Mouse (Mus musculus) thymus, adult 2 months (tissue): ENCODE results near the gene Catip.

Experiments used
- CTCF ChIP-seq: fragments of 200-500 bp; IDR thresholded peaks from 2 replicates; pipeline ENCODE4 v1.5.1; 2012; ENCODE audit warnings: mild to moderate bottlenecking, control low read depth, low read length, moderate library complexity, borderline replicate concordance; ENCODE audit not compliant: control insufficient read depth, poor library complexity, insufficient read depth; ENCODE audit errors: extremely low read depth
- POLR2A ChIP-seq: fragments of 200-500 bp; IDR thresholded peaks from 2 replicates; pipeline ENCODE4 v1.6.1; 2012; ENCODE audit warnings: mild to moderate bottlenecking, low read length, control low read depth, moderate library complexity; ENCODE audit not compliant: control insufficient read depth, poor library complexity, insufficient read depth; ENCODE audit errors: extremely low read depth

DNA sequence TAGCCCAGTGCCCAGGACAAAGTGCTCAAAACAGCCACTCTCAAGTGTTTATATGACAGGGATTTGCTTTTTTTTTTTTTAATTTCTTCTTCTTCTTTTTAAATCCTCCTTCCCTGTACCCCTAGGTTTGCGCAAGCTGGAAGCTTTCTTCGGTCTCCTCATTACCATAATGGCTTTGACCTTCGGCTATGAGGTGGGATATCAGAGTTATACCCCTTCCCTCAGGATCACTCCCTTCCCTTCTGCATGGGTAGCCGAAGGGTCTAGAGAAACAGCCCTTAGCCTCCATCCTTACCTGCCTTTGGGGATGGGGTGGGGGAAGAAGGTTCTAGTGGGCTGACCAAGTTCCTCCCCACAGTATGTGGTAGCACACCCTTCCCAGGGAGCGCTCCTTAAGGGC, 18.6 kb downstream of the Catip start:
- TF ChIP-seq POLR2A (no peak), CTCF (no peak)
